Mouse (Mus musculus) myocyte (in vitro differentiated cells): ENCODE measurements at regions not wholly inside any gene's neighbourhood (a gene's known extent, or its start where the extent isn't known, plus 50 kb on each side); places are given as distances from the start of the nearest gene placed in this dataset.

Experiments used
- MAX ChIP-seq: IDR thresholded peaks from one replicate; pipeline ENCODE4 v1.6.1; 2011; ENCODE audit warnings: low read depth, mild to moderate bottlenecking, control low read depth
- POLR2A ChIP-seq: IDR thresholded peaks from one replicate; pipeline ENCODE4 v1.6.1; 2011; ENCODE audit warnings: low read depth, mild to moderate bottlenecking, control low read depth, moderate library complexity; ENCODE audit not compliant: insufficient read length
- TCF12 ChIP-seq: IDR thresholded peaks from one replicate; pipeline ENCODE4 v1.6.1; 2011; ENCODE audit warnings: mild to moderate bottlenecking, control low read depth; ENCODE audit not compliant: poor library complexity, insufficient read depth, severe bottlenecking
- TCF3 ChIP-seq: IDR thresholded peaks from one replicate; pipeline ENCODE4 v1.6.1; 2011; ENCODE audit warnings: low read depth, control low read depth; ENCODE audit not compliant: insufficient read length
- USF1 ChIP-seq: IDR thresholded peaks from one replicate; pipeline ENCODE4 v1.6.1; 2011; ENCODE audit warnings: low read depth, mild to moderate bottlenecking, control low read depth, moderate library complexity

DNA sequence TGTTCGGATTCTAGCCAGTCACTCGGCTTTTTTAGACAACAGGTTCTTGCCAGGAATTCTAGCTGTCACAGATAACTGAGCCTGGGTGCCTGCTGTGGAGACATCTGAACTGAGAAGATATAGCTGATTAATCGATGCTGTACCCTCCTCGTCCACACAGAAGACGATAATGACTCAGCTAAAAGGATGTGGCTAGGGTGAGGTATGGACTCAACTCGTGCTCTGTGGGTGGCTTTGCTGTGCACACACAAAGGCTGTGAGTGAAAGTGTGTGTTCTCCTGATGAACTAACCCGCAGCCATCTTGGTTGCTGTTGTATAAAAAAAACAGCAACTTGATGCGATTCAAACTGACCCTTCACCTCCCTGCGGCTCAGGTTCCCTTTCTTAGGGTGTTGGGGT lies 158.8 kb upstream of the Igsf21 start:
- TF ChIP-seq TCF3: no peak
- no peak for TF ChIP-seq POLR2A
- no peak for TF ChIP-seq TCF12
- no peak for TF ChIP-seq USF1
- TF ChIP-seq MAX: no peak
